Mouse (Mus musculus): ENCODE data around the gene Tssk1. TPM values are rescaled to one million over a fixed set of nuclear protein-coding genes. Genes with fewer than 3 reads are reported as not detected.

The Tssk1 gene
- polyA plus RNA-seq, 1 experiment from 2014 or later, result 0.10 TPM

GRCm38 (mm10) chr16:17931906-17932460 lies 38.0 kb downstream of the Tssk1 start:
- no peak for ATAC-seq (ENCODE audit: low FRiP score)
- Histone ChIP-seq H3K9ac (no peak overlapping the region), H3K4me3 (no peak overlapping the region), H3K36me3 (no peaks in the 10 kb centered on the region), H3K4me1 (peaks cover 8% of the 10 kb centered on the region), H3K9me3 (replicated peaks) (no peaks in the 10 kb centered on the region), H3K4me2 (replicated peaks) (no peak overlapping the region), H3K27me3 (peaks cover 16% of the 10 kb centered on the region), H3K27ac (no peak overlapping the region)
- 71% methylated on average over 5 of the region's 5 CpGs for WGBS

- Histone ChIP-seq H3K4me3 (no peak overlapping the region), H3K4me2 (replicated peaks) (no peak overlapping the region), H3K27ac (no peak overlapping the region), H3K9ac (no peak overlapping the region), H3K9me3 (replicated peaks) (no peaks in the 10 kb centered on the region), H3K27me3 (peaks cover 17% of the 10 kb centered on the region), H3K36me3 (no peaks in the 10 kb centered on the region), H3K4me1 (peaks cover 2% of the 10 kb centered on the region)
- 73% methylated on average over 9 of the region's 9 CpGs for WGBS
- ATAC-seq (ENCODE audit: low FRiP score), result no peak
These were observed 39.8 kb downstream of the Tssk1 start for GRCm38 (mm10) chr16:17933594-17934444.

DNA sequence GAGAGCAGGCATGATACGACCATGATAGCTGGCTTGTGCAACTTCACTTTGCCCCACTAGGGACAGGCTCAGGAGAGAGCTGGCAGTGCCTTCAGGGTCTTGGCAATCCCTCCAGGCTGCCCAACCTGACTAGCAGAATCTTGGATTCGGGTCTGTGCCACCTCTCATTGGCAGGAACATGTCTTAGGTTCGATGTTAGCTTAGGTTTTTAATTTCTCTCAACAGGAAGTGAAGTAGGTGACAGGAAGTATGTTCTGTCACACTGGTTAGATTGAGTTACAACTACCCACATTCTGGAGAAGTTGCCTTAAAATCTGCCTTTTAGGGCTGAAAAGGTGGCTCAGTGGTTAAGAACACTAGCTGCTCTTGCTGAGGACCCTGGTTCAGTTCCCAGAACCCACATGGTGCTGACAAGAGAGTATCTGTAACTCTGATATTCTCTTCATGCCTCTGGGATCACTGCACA lies 40.5 kb downstream of the Tssk1 start:
- no peak for ATAC-seq (ENCODE audit: low FRiP score)
- H3K9ac ChIP-seq, result no peak overlapping the region
- H3K4me1 ChIP-seq, result 0 out of 2 replicates have a peak, but pooled peaks cover 2% of the 10 kb centered on the region
- H3K27me3 ChIP-seq, result peaks cover 17% of the 10 kb centered on the region
- H3K9me3 ChIP-seq (replicated peaks), result no peaks in the 10 kb centered on the region
- no peaks in the 10 kb centered on the region for H3K36me3 ChIP-seq
- H3K4me3 ChIP-seq, result no peak overlapping the region
- H3K27ac ChIP-seq, result no peak overlapping the region
- WGBS, result 81% methylated on average over 3 of the region's 3 CpGs
- no peak overlapping the region for H3K4me2 ChIP-seq (replicated peaks)

DNA sequence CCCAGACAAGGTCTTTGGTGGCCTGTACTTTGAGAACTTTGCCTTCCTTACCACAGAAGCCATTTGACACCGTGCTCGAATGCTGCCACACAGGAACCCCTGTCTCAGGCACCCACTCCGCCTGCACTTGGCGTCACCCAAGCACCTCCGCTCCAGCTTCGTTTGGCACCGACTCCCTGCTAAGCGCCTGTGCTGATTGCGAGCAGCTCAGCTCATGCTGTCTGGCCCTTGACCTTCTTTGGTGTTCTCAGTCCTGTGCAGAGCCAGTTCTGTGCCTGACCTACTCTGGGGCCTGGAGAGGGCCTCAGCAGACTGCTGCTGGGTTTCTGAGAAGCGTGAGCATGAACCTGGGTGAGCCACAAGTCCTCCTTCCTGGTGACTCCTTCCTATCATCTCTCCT lies 42.8 kb downstream of the Tssk1 start:
- H3K4me1 ChIP-seq, result 0 out of 2 replicates have a peak, but pooled peaks cover 2% of the 10 kb centered on the region
- H3K9ac ChIP-seq, result no peak overlapping the region
- H3K27ac ChIP-seq, result no peak overlapping the region
- H3K27me3 ChIP-seq, result peaks cover 17% of the 10 kb centered on the region
- no peaks in the 10 kb centered on the region for H3K9me3 ChIP-seq (replicated peaks)
- no peak for ATAC-seq (ENCODE audit: low FRiP score)
- H3K4me3 ChIP-seq, result no peak overlapping the region
- H3K4me2 ChIP-seq (replicated peaks), result no peak overlapping the region
- H3K36me3 ChIP-seq, result no peaks in the 10 kb centered on the region
- 86% methylated on average over 10 of the region's 10 CpGs for WGBS

- Histone ChIP-seq H3K4me2 (replicated peaks) (no peak overlapping the region), H3K4me3 (no peak overlapping the region), H3K36me3 (no peaks in the 10 kb centered on the region), H3K4me1 (0 out of 2 replicates have a peak, but pooled peaks cover 2% of the 10 kb centered on the region), H3K9ac (no peak overlapping the region), H3K27ac (no peak overlapping the region), H3K9me3 (replicated peaks) (no peaks in the 10 kb centered on the region), H3K27me3 (peaks cover 17% of the 10 kb centered on the region)
- WGBS, result 89% methylated on average over 7 of the region's 7 CpGs
- ATAC-seq (ENCODE audit: low FRiP score), result no peak
These were observed 44.2 kb downstream of the Tssk1 start for GRCm38 (mm10) chr16:17938187-17938586.

- peak; percentile 50; the same call in 1 of the 2 replicates for ATAC-seq (ENCODE audit: low FRiP score)
- Histone ChIP-seq H3K36me3 (no peaks in the 10 kb centered on the region), H3K9me3 (replicated peaks) (no peaks in the 10 kb centered on the region), H3K4me1 (0 out of 2 replicates have a peak, but pooled peaks cover 2% of the 10 kb centered on the region), H3K9ac (no peak overlapping the region), H3K4me3 (no peak overlapping the region), H3K4me2 (replicated peaks) (no peak overlapping the region), H3K27me3 (peaks cover 14% of the 10 kb centered on the region), H3K27ac (no peak overlapping the region)
- 13% methylated on average over 7 of the region's 7 CpGs for WGBS
These were observed 44.8 kb downstream of the Tssk1 start for GRCm38 (mm10) chr16:17938821-17939220.

GRCm38 (mm10) chr16:17939255-17939751 lies 45.3 kb downstream of the Tssk1 start:
- no peak for ATAC-seq (ENCODE audit: low FRiP score)
- no peak overlapping the region for H3K9ac ChIP-seq
- H3K27me3 ChIP-seq, result peaks cover 14% of the 10 kb centered on the region
- H3K36me3 ChIP-seq, result no peaks in the 10 kb centered on the region
- no peak overlapping the region for H3K4me2 ChIP-seq (replicated peaks)
- no peaks in the 10 kb centered on the region for H3K9me3 ChIP-seq (replicated peaks)
- 59% methylated on average over 9 of the region's 9 CpGs for WGBS
- H3K4me3 ChIP-seq, result no peak overlapping the region
- H3K27ac ChIP-seq, result no peak overlapping the region
- H3K4me1 ChIP-seq, result 0 out of 2 replicates have a peak, but pooled peaks cover 2% of the 10 kb centered on the region

- Histone ChIP-seq H3K27ac (no peak overlapping the region), H3K36me3 (no peaks in the 10 kb centered on the region), H3K4me1 (0 out of 2 replicates have a peak, but pooled peaks cover 2% of the 10 kb centered on the region), H3K4me3 (no peak overlapping the region), H3K9ac (no peak overlapping the region), H3K4me2 (replicated peaks) (no peak overlapping the region), H3K9me3 (replicated peaks) (no peaks in the 10 kb centered on the region), H3K27me3 (no peaks in the 10 kb centered on the region)
- ATAC-seq (ENCODE audit: low FRiP score), result no peak
- WGBS, result 71% methylated on average over 8 of the region's 8 CpGs
These were observed 49.4 kb downstream of the Tssk1 start for GRCm38 (mm10) chr16:17943466-17943865.

- Histone ChIP-seq H3K27me3 (no peaks in the 10 kb centered on the region), H3K36me3 (no peaks in the 10 kb centered on the region), H3K4me3 (no peak overlapping the region), H3K9me3 (replicated peaks) (no peaks in the 10 kb centered on the region), H3K4me1 (peaks cover 12% of the 10 kb centered on the region), H3K4me2 (replicated peaks) (no peak overlapping the region), H3K9ac (no peak overlapping the region), H3K27ac (no peak overlapping the region)
- 60% methylated on average over 7 of the region's 7 CpGs for WGBS
- ATAC-seq (ENCODE audit: low FRiP score), result no peak
These were observed 51.2 kb downstream of the Tssk1 start for GRCm38 (mm10) chr16:17945081-17945831.

Other genes with a start within 250 kb of the Tssk1 start
- gene Ccdc74a, start 247.8 kb upstream of the Tssk1 start, polyA plus RNA-seq (2016; fragmentation: Nextera tagmentation; extraction: Ambion mirVana), result 8.1 and 9.6 TPM in 2 replicates
- gene Med15, start 161.3 kb upstream of the Tssk1 start, polyA plus RNA-seq (2016; fragmentation: Nextera tagmentation; extraction: Ambion mirVana), result 45.2 and 51.7 TPM in 2 replicates
- 63.9 and 64.7 TPM in 2 replicates for gene Klhl22, start 134.6 kb upstream of the Tssk1 start, polyA plus RNA-seq (2016; fragmentation: Nextera tagmentation; extraction: Ambion mirVana)
- gene Scarf2, start 96.9 kb upstream of the Tssk1 start, polyA plus RNA-seq (2016; fragmentation: Nextera tagmentation; extraction: Ambion mirVana), result 21.0 and 26.5 TPM in 2 replicates
- gene B830017H08Rik, start 61.1 kb upstream of the Tssk1 start, polyA plus RNA-seq (2016; fragmentation: Nextera tagmentation; extraction: Ambion mirVana), result 0.93 and 1.0 TPM in 2 replicates
- gene Car15, start 55.9 kb upstream of the Tssk1 start, polyA plus RNA-seq (2016; fragmentation: Nextera tagmentation; extraction: Ambion mirVana), result 3.5 and 4.1 TPM in 2 replicates
- gene Gm20518, start 2.6 kb upstream of the Tssk1 start, polyA plus RNA-seq (2016; fragmentation: Nextera tagmentation; extraction: Ambion mirVana), result 0.66 and 0.73 TPM in 2 replicates
- gene Dgcr2, start 4.3 kb downstream of the Tssk1 start, polyA plus RNA-seq (2016; fragmentation: Nextera tagmentation; extraction: Ambion mirVana), result 101 and 106 TPM in 2 replicates
- gene Tssk2, start 4.4 kb downstream of the Tssk1 start, polyA plus RNA-seq (2016; fragmentation: Nextera tagmentation; extraction: Ambion mirVana), result 0.17 and 0.21 TPM in 2 replicates
- gene Ess2, start 17.1 kb downstream of the Tssk1 start, polyA plus RNA-seq (2016; fragmentation: Nextera tagmentation; extraction: Ambion mirVana), result 50.0 and 51.1 TPM in 2 replicates
- 1.1 and 2.6 TPM in 2 replicates for gene Gsc2, start 20.8 kb downstream of the Tssk1 start, polyA plus RNA-seq (2016; fragmentation: Nextera tagmentation; extraction: Ambion mirVana)
- 142 and 153 TPM in 2 replicates for gene Slc25a1, start 34.0 kb downstream of the Tssk1 start, polyA plus RNA-seq (2016; fragmentation: Nextera tagmentation; extraction: Ambion mirVana)
- not detected in 2 replicates for gene Vpreb2, start 86.2 kb downstream of the Tssk1 start, polyA plus RNA-seq (2016; fragmentation: Nextera tagmentation; extraction: Ambion mirVana)
- 132 and 139 TPM in 2 replicates for gene Dgcr6, start 158.6 kb downstream of the Tssk1 start, polyA plus RNA-seq (2016; fragmentation: Nextera tagmentation; extraction: Ambion mirVana)
- gene Prodh, start 196.0 kb downstream of the Tssk1 start, polyA plus RNA-seq (2016; fragmentation: Nextera tagmentation; extraction: Ambion mirVana), result 5.9 and 7.0 TPM in 2 replicates
- gene Rtn4r, start 233.4 kb downstream of the Tssk1 start, polyA plus RNA-seq (2016; fragmentation: Nextera tagmentation; extraction: Ambion mirVana), result 7.8 and 8.0 TPM in 2 replicates

Measured in hindbrain, embryonic 12.5 days (tissue).